Mouse (Mus musculus) midbrain, postnatal 0 days (tissue): Measurements from ENCODE around the gene Gnpat. TPM values are rescaled to one million over a fixed set of nuclear protein-coding genes. Genes with fewer than 3 reads are reported as not detected.

Experiments used
- ATAC-seq: fragments of 200-750 bp; cut with Nextera tagmentation; 2 replicates; pipeline ENCODE4 v1.8.0; 2017; ENCODE audit warnings: moderate number of reproducible peaks, mild to moderate bottlenecking, moderate TSS enrichment, moderate library complexity; ENCODE audit not compliant: low FRiP score
- DNase-seq: peaks from one replicate; pipeline ENCODE4 v3.0.0-alpha.2; 2015; ENCODE audit warnings: low spot score
- H3K27ac ChIP-seq: fragments of 300-500 bp; sonication (generic); 2 replicates; pipeline ENCODE4 v1.5.1; 2014; ENCODE audit warnings: low read depth, mild to moderate bottlenecking, low read length, mixed read lengths
- H3K27me3 ChIP-seq: fragments of 300-500 bp; sonication (generic); 2 replicates; pipeline ENCODE4 v1.6.1; 2014; ENCODE audit warnings: low read length, control low read depth, mixed read lengths; ENCODE audit not compliant: insufficient read depth
- H3K36me3 ChIP-seq: fragments of 300-500 bp; sonication (generic); 2 replicates; pipeline ENCODE4 v1.6.1; 2014; ENCODE audit warnings: low read length, control low read depth, mixed read lengths; ENCODE audit not compliant: insufficient read depth
- H3K4me1 ChIP-seq: fragments of 300-500 bp; sonication (generic); 2 replicates; pipeline ENCODE4 v1.6.1; 2014; ENCODE audit warnings: mild to moderate bottlenecking, control low read depth, antibody characterized with exemption, low read length, mixed read lengths; ENCODE audit not compliant: insufficient read depth
- H3K4me2 ChIP-seq: fragments of 300-500 bp; sonication (generic); 2 replicates; pipeline ENCODE4 v1.6.1; 2014; ENCODE audit warnings: low read depth, mild to moderate bottlenecking, low read length, mixed read lengths; ENCODE audit not compliant: poor library complexity, severe bottlenecking
- H3K4me3 ChIP-seq: fragments of 300-500 bp; sonication (generic); 2 replicates; pipeline ENCODE4 v1.5.1; 2014; ENCODE audit warnings: low read depth, mild to moderate bottlenecking, low read length, moderate library complexity
- H3K9ac ChIP-seq: fragments of 300-500 bp; sonication (generic); replicated peaks from 2 replicates; pipeline ENCODE4 v1.6.1; 2014; ENCODE audit warnings: mild to moderate bottlenecking, low read length, moderate library complexity, mixed read lengths; ENCODE audit not compliant: poor library complexity, severe bottlenecking
- H3K9me3 ChIP-seq: fragments of 300-500 bp; sonication (generic); 2 replicates; pipeline ENCODE4 v1.6.1; 2016; ENCODE audit warnings: low read length, control low read depth
- CTCF ChIP-seq: IDR thresholded peaks from 2 replicates; pipeline ENCODE4 v1.5.1; 2016; ENCODE audit warnings: antibody characterized with exemption, mild to moderate bottlenecking
- WGBS: fragments of 180-500 bp; shearing (Covaris S2); extraction: QIAGEN DNeasy Blood & Tissue Kit; methylation state at CpG from one replicate; pipeline ENCODE4 v1.1.7; 2014; 5-methylcytosine and 5-hydroxymethylcytosine counted together
- polyA plus RNA-seq: library from polyadenylated mRNA; unstranded; fragments of >200 nt; fragmentation: Nextera tagmentation; extraction: Ambion mirVana; gene quantifications from 2 replicates; pipeline ENCODE4 v1.2.1, GENCODE M21; 2015
- total RNA-seq: library from RNA; depleted of rRNA; stranded (reverse); fragments of >200 nt; gene quantifications from 2 replicates; pipeline ENCODE4 v1.2.3, GENCODE M21; 2014; rRNA removed

Gnpat gene
- total and polyA plus RNA-seq, 2 experiments from 2014 or later: 45.1 to 48.2 TPM

- Histone ChIP-seq H3K4me1 (no peaks in the 10 kb centered on the region), H3K9me3 (no peaks in the 10 kb centered on the region), H3K9ac (no peak overlapping the region), H3K36me3 (no peaks in the 10 kb centered on the region), H3K27ac (no peak overlapping the region), H3K4me3 (no peak overlapping the region), H3K27me3 (no peaks in the 10 kb centered on the region), H3K4me2 (no peak overlapping the region)
- no peak for TF ChIP-seq CTCF
- ATAC-seq (no peak), DNase-seq (no peak)
- WGBS: 75% methylated on average over 3 of the region's 3 CpGs
These were observed 69.6 kb downstream of the Gnpat start for GRCm38 (mm10) chr8:124932435-124932834.

DNA sequence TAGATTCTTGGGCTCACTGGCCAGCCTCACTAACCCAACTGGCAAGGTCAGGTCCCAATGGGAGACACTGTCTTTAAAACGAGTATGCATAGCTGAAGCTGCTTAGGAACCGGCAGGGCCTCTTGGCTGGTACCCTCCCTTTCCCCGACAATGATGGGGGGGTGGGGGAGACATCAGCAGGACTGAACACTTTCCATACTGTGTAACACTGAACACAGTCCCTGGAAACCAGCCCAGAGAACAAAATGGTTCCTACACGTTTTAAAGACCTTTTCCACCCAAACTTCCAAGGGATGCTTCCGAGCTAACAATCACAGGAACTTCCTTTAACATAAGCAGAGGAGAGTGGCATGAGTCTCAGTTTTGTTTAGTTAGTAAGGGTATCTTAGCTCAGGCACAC is 72.3 kb downstream of the Gnpat start:
- Histone ChIP-seq H3K9me3 (no peaks in the 10 kb centered on the region), H3K9ac (no peak overlapping the region), H3K27ac (no peak overlapping the region), H3K4me3 (no peak overlapping the region), H3K27me3 (no peaks in the 10 kb centered on the region), H3K4me2 (no peak overlapping the region), H3K36me3 (peaks cover 3% of the 10 kb centered on the region; the same call in 1 of the 2 replicates), H3K4me1 (no peaks in the 10 kb centered on the region)
- no peak for TF ChIP-seq CTCF
- ATAC-seq (no peak), DNase-seq (no peak)
- 88% methylated on average over 5 of the region's 5 CpGs for WGBS

- Histone ChIP-seq H3K4me3 (no peak overlapping the region), H3K9ac (no peak overlapping the region), H3K36me3 (peaks cover 6% of the 10 kb centered on the region; the same call in 1 of the 2 replicates), H3K4me2 (no peak overlapping the region), H3K9me3 (no peaks in the 10 kb centered on the region), H3K27me3 (no peaks in the 10 kb centered on the region), H3K4me1 (no peaks in the 10 kb centered on the region), H3K27ac (no peak overlapping the region)
- DNase-seq (no peak), ATAC-seq (no peak)
- WGBS: 98% methylated on average over 10 of the region's 10 CpGs
- TF ChIP-seq CTCF: no peak
These were observed 73.9 kb downstream of the Gnpat start for GRCm38 (mm10) chr8:124936699-124937098.

- no peak for ATAC-seq
These were observed 74.5 kb downstream of the Gnpat start for GRCm38 (mm10) chr8:124937293-124937692.

More at GRCm38 (mm10) chr8:124937293-124937692, 74.5 kb downstream of the Gnpat start:
- Histone ChIP-seq H3K4me1 (no peaks in the 10 kb centered on the region), H3K27ac (no peak overlapping the region), H3K36me3 (peaks cover 7% of the 10 kb centered on the region; the same call in 1 of the 2 replicates), H3K9ac (no peak overlapping the region), H3K27me3 (no peaks in the 10 kb centered on the region), H3K4me3 (no peak overlapping the region), H3K9me3 (no peaks in the 10 kb centered on the region), H3K4me2 (no peak overlapping the region)
- DNase-seq: no peak
- 96% methylated on average over 4 of the region's 4 CpGs for WGBS
- TF ChIP-seq CTCF: no peak

Other genes starting within 250 kb of the Gnpat start
- gene 2310022B05Rik, start 199.7 kb upstream of the Gnpat start, total RNA-seq: 87.6 and 88.0 TPM in 2 replicates
- 30.1 and 31.4 TPM in 2 replicates for gene 2310022B05Rik, start 199.7 kb upstream of the Gnpat start, polyA plus RNA-seq
- 64.8 and 76.5 TPM in 2 replicates for gene Ttc13, start 141.1 kb upstream of the Gnpat start, total RNA-seq
- 64.0 and 66.5 TPM in 2 replicates for gene Ttc13, start 141.1 kb upstream of the Gnpat start, polyA plus RNA-seq
- gene Arv1, start 140.9 kb upstream of the Gnpat start, total RNA-seq: 22.5 and 25.4 TPM in 2 replicates
- 35.2 and 35.7 TPM in 2 replicates for gene Arv1, start 140.9 kb upstream of the Gnpat start, polyA plus RNA-seq
- gene Fam89a, start 111.2 kb upstream of the Gnpat start, total RNA-seq: 1.2 TPM in 1 of 2 replicates, not detected in the other
- 0.25 and 0.26 TPM in 2 replicates for gene Fam89a, start 111.2 kb upstream of the Gnpat start, polyA plus RNA-seq
- 87.1 and 104 TPM in 2 replicates for gene Trim67, start 69.9 kb upstream of the Gnpat start, total RNA-seq
- gene Trim67, start 69.9 kb upstream of the Gnpat start, polyA plus RNA-seq: 22.0 and 25.6 TPM in 2 replicates
- gene 2810004N23Rik, start 87 bp downstream of the Gnpat start, total RNA-seq: 20.6 and 24.7 TPM in 2 replicates
- gene 2810004N23Rik, start 87 bp downstream of the Gnpat start, polyA plus RNA-seq: 20.3 and 20.4 TPM in 2 replicates
- gene Exoc8, start 34.7 kb downstream of the Gnpat start, total RNA-seq: 33.6 and 34.4 TPM in 2 replicates
- gene Exoc8, start 34.7 kb downstream of the Gnpat start, polyA plus RNA-seq: 10.5 and 10.7 TPM in 2 replicates
- 13.9 and 17.1 TPM in 2 replicates for gene Sprtn, start 34.9 kb downstream of the Gnpat start, total RNA-seq
- gene Sprtn, start 34.9 kb downstream of the Gnpat start, polyA plus RNA-seq: 6.0 and 6.1 TPM in 2 replicates
- gene Egln1, start 86.3 kb downstream of the Gnpat start, total RNA-seq: 42.1 and 52.7 TPM in 2 replicates
- 12.9 and 13.6 TPM in 2 replicates for gene Egln1, start 86.3 kb downstream of the Gnpat start, polyA plus RNA-seq
- 118 and 130 TPM in 2 replicates for gene Tsnax, start 150.0 kb downstream of the Gnpat start, total RNA-seq
- 221 and 227 TPM in 2 replicates for gene Tsnax, start 150.0 kb downstream of the Gnpat start, polyA plus RNA-seq
- 6.1 and 8.7 TPM in 2 replicates for gene Disc1, start 191.2 kb downstream of the Gnpat start, total RNA-seq
- gene Disc1, start 191.2 kb downstream of the Gnpat start, polyA plus RNA-seq: 0.77 and 1.4 TPM in 2 replicates